In the genomic region with DNA sequence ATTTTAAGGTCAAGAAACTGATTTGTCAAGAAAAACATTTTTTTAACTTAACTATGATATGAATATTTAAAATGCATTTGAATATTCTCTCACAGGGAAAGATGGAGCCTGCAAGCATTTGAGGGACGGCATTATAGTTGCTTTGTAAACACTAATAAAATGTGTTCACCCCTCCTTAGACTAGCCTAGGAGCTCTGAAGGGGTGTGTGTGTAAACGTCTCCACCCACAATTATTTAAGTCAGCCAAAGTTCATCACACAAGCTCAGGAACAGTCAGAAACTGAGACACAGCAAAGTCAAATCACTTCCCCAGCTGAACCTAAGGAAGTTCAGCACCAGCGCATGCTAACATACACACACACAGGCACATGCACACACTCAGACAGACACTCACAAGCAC, we compare ENCODE assay signal across 10 mouse cellular contexts. TPM values are rescaled to one million over a fixed set of nuclear protein-coding genes. Genes with fewer than 3 reads are reported as not detected.
DNase-seq lines count a peak whose midpoint lies in the region; ATAC-seq and TF ChIP-seq lines count a peak whose summit lies in the region.
"Had no signal": no experiment of that assay in that cellular context is flagged by ENCODE, and none has a peak within 500 bp of the region (broad histone marks: within the 10 kb centered on the region; RNA-seq: fewer than 3 reads in every experiment).

No protein-coding gene starts in this region.

- H3K4me1 ChIP-seq in heart, embryonic 16.5 days (ENCODE audit: control insufficient read depth, insufficient read depth, low read length) = peaks cover 2% of the 10 kb centered on the region; the same call in 1 of the 2 replicates
- H3K4me1 ChIP-seq in lung, embryonic 14.5 days (ENCODE audit: insufficient read depth) = no peaks in the 10 kb centered on the region; the same call in 1 of the 2 replicates
- peaks cover 4% of the 10 kb centered on the region for H3K4me1 ChIP-seq in lung, adult 2 months (ENCODE audit: control insufficient read depth, insufficient read depth, low read length)
- H3K4me1 ChIP-seq in intestine, embryonic 15.5 days (replicated peaks) = 0 out of 2 replicates have a peak, but pooled peaks cover 8% of the 10 kb centered on the region
- H3K4me1 ChIP-seq in stomach, embryonic 14.5 days (ENCODE audit: control insufficient read depth, insufficient read depth, low read length) = 0 out of 2 replicates have a peak, but pooled peaks cover 7% of the 10 kb centered on the region

- no peak overlapping the region; the same call in 1 of the 2 replicates for H3K27ac ChIP-seq in heart, embryonic 16.5 days (ENCODE audit: low read length)
- no peak overlapping the region for H3K27ac ChIP-seq in lung, embryonic 14.5 days (ENCODE audit: low read depth)
- no peak overlapping the region for H3K27ac ChIP-seq in intestine, embryonic 15.5 days
- no peak overlapping the region for H3K27ac ChIP-seq in stomach, embryonic 14.5 days (ENCODE audit: low read length)

- H3K9ac ChIP-seq in heart, embryonic 16.5 days (ENCODE audit: low read length) = no peak overlapping the region; the same call in 1 of the 2 replicates
- H3K9ac ChIP-seq in lung, embryonic 14.5 days = no peak overlapping the region
- no peak overlapping the region for H3K9ac ChIP-seq in intestine, embryonic 15.5 days
- H3K9ac ChIP-seq in stomach, embryonic 14.5 days (replicated peaks; ENCODE audit: low read depth, low read length) = no peak overlapping the region

- ATAC-seq in heart, embryonic 16.5 days (replicated peaks; ENCODE audit: extremely low read depth, insufficient read depth, low FRiP score) = no peak
- ATAC-seq in lung, embryonic 14.5 days (ENCODE audit: insufficient read depth) = no peak
- ATAC-seq in intestine, embryonic 15.5 days = peak; percentile 83
- ATAC-seq in stomach, embryonic 14.5 days (ENCODE audit: insufficient number of reproducible peaks, insufficient read depth, low FRiP score, low read depth) = no peak

- H3K4me3 ChIP-seq in heart, embryonic 16.5 days (ENCODE audit: low read length) = no peak overlapping the region
- H3K4me3 ChIP-seq in lung, embryonic 14.5 days (ENCODE audit: low read depth, low read length) = peak overlapping the region; percentile 17; the same call in 1 of the 2 replicates
- H3K4me3 ChIP-seq in lung, adult 2 months (replicated peaks; ENCODE audit: extremely low read depth, low read depth, low read length) = no peak overlapping the region
- no peak overlapping the region for H3K4me3 ChIP-seq in intestine, embryonic 15.5 days (replicated peaks)
- H3K4me3 ChIP-seq in stomach, embryonic 14.5 days (ENCODE audit: low read depth, low read length) = no peak overlapping the region
- H3K4me3 ChIP-seq: erythroblast, embryonic 14.5 days had no signal

- TF ChIP-seq CTCF in lung, embryonic 14.5 days (IDR thresholded peaks at IDR 0.05; ENCODE audit: low read depth) = no peak
- no peak for TF ChIP-seq CTCF in lung, adult 2 months (IDR thresholded peaks at IDR 0.05; ENCODE audit: insufficient read depth, low read length)

- no peak for DNase-seq in heart, adult 11 months
- peak; percentile 36 for DNase-seq in lung, embryonic 14.5 days
- DNase-seq in lung, adult 2 months = no peak
- DNase-seq in thymus, postnatal 25 days = no peak
- DNase-seq: cerebellum, adult 9-11 months had no signal

- no peaks in the 10 kb centered on the region for H3K9me3 ChIP-seq in heart, embryonic 16.5 days (replicated peaks; ENCODE audit: control insufficient read depth, low read length)
- H3K9me3 ChIP-seq in lung, embryonic 14.5 days (ENCODE audit: low read depth, low read length) = no peaks in the 10 kb centered on the region
- no peaks in the 10 kb centered on the region for H3K9me3 ChIP-seq in intestine, embryonic 15.5 days
- H3K9me3 ChIP-seq in stomach, embryonic 14.5 days (ENCODE audit: control insufficient read depth, low read depth, low read length) = no peaks in the 10 kb centered on the region
- H3K9me3 ChIP-seq: megakaryocyte, embryonic 14.5 days had no signal

- WGBS in heart, embryonic 16.5 days = 53% methylated on average over 3 of the region's 3 CpGs
- 24% methylated on average over 3 of the region's 3 CpGs for WGBS in lung, embryonic 14.5 days
- 16% methylated on average over 3 of the region's 3 CpGs for WGBS in lung, adult 2 months
- 24% methylated on average over 3 of the region's 3 CpGs for WGBS in intestine, embryonic 15.5 days
- WGBS in stomach, embryonic 14.5 days = 32% methylated on average over 3 of the region's 3 CpGs

- peak overlapping the region; percentile 66; the same call in 1 of the 2 replicates for H3K4me2 ChIP-seq in heart, embryonic 16.5 days (ENCODE audit: low read depth, low read length)
- H3K4me2 ChIP-seq in lung, embryonic 14.5 days = peak overlapping the region; percentile 58
- peak overlapping the region; percentile 59 for H3K4me2 ChIP-seq in intestine, embryonic 15.5 days (replicated peaks)
- peak overlapping the region; percentile 41 for H3K4me2 ChIP-seq in stomach, embryonic 14.5 days (replicated peaks; ENCODE audit: low read depth, low read length)

- no peak for TF ChIP-seq POLR2A in lung, adult 2 months (IDR thresholded peaks at IDR 0.05; ENCODE audit: borderline replicate concordance, extremely low read depth, low read depth, low read length)

- H3K36me3 ChIP-seq in heart, embryonic 16.5 days (ENCODE audit: control insufficient read depth, insufficient read depth) = no peaks in the 10 kb centered on the region
- no peaks in the 10 kb centered on the region for H3K36me3 ChIP-seq in lung, embryonic 14.5 days (ENCODE audit: insufficient read depth)
- H3K36me3 ChIP-seq in intestine, embryonic 15.5 days = no peaks in the 10 kb centered on the region
- no peaks in the 10 kb centered on the region for H3K36me3 ChIP-seq in stomach, embryonic 14.5 days (ENCODE audit: control insufficient read depth, insufficient read depth, low read length)

- no peaks in the 10 kb centered on the region for H3K27me3 ChIP-seq in heart, embryonic 16.5 days (ENCODE audit: control insufficient read depth, insufficient read depth, low read length)
- H3K27me3 ChIP-seq in lung, embryonic 14.5 days (ENCODE audit: insufficient read depth, low read length) = no peaks in the 10 kb centered on the region
- no peaks in the 10 kb centered on the region for H3K27me3 ChIP-seq in intestine, embryonic 15.5 days (replicated peaks)
- H3K27me3 ChIP-seq in stomach, embryonic 14.5 days (ENCODE audit: control insufficient read depth, insufficient read depth, low read length) = no peaks in the 10 kb centered on the region

RNA-seq across cellular contexts. Expression of a gene that starts 10.9 kb away (rescaled TPM):
- 44.7 and 50.3 TPM in 2 replicates for polyA plus RNA-seq in heart, embryonic 16.5 days (2015; fragmentation: Nextera tagmentation; extraction: Ambion mirVana)
- 43.2 and 49.0 TPM in 2 replicates for polyA plus RNA-seq in lung, embryonic 14.5 days (2014; fragmentation: Nextera tagmentation; extraction: Ambion mirVana)
- polyA plus RNA-seq in lung, adult 2 months (2012; rRNA removed) = 4.1 and 4.4 TPM in 2 replicates
- polyA plus RNA-seq in intestine, embryonic 15.5 days (2015; fragmentation: Nextera tagmentation; extraction: Ambion mirVana) = 56.3 and 61.3 TPM in 2 replicates
- 52.4 and 54.2 TPM in 2 replicates for polyA plus RNA-seq in stomach, embryonic 14.5 days (2014; fragmentation: Nextera tagmentation; extraction: Ambion mirVana)
